Mouse (Mus musculus): ENCODE results near the gene Arap2.

Arap2 gene

DNA sequence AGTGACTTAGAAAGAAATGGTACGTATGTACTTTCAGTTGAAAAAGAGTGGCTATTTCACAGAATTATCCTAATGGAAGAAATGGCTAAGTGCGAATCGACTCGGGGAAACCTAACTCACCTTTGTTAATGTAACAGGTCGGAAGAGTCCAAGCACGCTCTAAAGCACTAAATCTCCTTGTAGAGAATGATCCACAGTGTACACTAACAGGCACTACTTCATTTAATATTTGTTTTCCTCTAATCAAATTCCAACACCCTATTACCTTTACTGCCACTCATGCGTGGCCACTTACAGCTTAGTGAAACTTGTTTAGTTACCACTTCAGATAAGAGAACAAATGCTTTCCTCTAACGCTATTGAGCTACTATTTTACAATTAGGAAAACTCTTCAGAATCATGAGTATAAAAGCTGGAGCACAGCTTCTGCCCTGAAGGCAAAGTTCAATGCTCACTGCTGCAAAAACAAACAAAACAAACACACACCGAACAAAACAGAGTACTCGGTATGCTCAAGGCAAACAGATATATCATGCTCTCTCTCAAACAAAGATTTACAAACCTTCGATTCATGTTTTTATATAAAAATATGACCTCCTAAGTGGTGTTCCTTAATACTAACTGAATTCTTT, 143.0 kb downstream of the Arap2 start:
- no peak for DNase-seq (ENCODE audit: low spot score)

DNA sequence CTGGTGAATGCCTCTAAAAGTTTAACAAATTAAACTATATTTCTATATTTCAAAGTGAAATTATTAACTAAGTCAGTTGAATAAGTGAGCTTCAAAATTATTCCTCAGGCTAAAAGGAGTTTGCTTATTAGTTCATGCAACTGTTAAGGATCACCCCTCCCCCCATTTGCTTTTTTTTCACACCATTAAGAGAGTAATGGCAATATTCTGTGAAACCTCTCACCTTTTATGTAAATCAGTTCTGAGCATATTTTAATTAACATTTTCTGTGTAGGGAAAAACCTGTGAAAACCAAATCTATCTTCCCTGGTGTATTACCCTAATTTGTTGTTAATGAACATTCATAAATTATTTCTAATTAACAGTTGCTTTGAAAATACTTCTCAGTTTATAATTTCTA, 147.7 kb downstream of the Arap2 start:
- DNase-seq (ENCODE audit: low spot score) = no peak

DNA sequence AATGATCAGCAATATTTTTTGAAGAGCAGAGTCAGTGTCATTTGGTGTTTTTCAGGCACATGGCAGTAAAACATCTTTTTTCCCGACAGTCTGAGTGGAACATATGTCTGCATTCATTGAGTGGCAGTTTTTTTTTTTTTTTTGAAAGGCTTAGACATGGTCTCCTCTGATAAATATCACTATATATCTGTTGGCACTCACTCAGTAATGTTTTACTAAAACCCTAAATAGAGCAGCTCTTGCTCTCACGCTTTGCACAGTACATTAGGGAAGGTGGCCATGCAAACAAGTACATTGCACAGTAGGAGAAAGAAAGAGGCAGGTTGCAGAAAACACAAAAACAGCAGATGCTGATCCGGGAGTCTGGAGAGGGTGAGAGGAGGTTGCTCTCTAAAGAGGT, 154.0 kb downstream of the Arap2 start:
- DNase-seq (ENCODE audit: low spot score) = no peak

GRCm38 (mm10) chr5:62587348-62587747, 178.6 kb downstream of the Arap2 start:
- no peak for DNase-seq (ENCODE audit: low spot score)

DNA sequence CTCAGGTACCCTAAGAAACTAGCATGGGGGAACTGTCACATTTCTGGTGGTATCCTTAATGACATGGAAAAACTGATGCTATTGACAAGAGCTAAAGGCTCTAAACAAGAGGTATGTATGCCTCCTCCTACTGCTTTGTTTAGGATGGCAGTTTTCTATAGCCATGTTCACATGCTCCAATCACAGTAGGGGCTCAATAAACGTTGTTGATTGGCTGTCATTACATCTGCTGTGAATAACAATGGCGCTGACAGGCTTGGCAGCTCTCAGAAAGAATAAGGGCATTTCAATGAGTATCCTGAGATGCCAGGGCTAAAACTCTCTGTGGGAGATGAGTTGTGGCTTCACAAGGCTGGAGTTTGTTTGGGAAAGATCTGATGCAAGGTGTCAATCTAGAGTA, 183.3 kb downstream of the Arap2 start:
- no peak for DNase-seq (ENCODE audit: low spot score)

DNA sequence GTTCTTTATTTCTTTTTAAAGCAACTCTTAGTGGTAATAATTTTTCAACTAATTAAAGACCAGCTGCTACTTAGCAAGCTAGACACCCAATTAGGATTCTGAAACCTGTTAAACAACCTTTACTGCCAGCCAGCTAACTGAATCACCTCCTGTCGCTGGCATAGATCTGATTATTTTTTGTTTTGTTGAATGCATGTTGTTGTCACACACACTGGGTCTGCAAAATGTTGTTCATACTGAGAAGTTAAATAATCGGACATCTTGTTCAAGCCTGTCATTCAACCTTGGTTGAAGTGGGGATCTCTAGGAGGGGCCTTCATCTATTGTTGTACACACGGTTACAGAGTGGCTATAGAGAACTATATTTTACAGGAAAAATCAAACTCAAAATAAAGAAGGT, 184.3 kb downstream of the Arap2 start:
- no peak for DNase-seq (ENCODE audit: low spot score)

DNA sequence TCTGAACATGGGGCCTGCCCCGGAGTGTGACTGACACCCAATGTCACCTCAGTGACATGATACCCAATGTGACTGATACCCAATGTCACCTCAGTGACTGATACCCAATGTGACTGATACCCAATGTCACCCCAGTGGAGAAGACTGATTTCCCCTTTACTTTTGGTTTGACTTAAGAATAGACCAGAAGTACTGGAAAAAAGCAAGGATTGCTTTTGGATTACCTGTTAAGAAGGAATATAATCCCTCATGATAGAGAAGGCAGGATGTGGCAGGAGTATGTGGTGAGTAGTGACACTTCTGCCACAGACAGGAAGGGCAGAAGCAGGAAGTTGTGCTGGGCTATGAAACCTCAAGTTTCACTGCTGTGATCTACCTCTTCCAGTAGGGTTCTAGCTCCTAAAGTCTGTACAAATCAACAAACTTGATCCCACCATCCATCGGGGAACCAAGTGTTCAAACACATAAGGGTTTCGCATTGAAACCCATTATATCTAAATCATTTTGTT, 191.6 kb downstream of the Arap2 start:
- no peak for DNase-seq (ENCODE audit: low spot score)
